Mouse (Mus musculus): ENCODE measurements around the gene Tmem177.

Gene Tmem177

DNA sequence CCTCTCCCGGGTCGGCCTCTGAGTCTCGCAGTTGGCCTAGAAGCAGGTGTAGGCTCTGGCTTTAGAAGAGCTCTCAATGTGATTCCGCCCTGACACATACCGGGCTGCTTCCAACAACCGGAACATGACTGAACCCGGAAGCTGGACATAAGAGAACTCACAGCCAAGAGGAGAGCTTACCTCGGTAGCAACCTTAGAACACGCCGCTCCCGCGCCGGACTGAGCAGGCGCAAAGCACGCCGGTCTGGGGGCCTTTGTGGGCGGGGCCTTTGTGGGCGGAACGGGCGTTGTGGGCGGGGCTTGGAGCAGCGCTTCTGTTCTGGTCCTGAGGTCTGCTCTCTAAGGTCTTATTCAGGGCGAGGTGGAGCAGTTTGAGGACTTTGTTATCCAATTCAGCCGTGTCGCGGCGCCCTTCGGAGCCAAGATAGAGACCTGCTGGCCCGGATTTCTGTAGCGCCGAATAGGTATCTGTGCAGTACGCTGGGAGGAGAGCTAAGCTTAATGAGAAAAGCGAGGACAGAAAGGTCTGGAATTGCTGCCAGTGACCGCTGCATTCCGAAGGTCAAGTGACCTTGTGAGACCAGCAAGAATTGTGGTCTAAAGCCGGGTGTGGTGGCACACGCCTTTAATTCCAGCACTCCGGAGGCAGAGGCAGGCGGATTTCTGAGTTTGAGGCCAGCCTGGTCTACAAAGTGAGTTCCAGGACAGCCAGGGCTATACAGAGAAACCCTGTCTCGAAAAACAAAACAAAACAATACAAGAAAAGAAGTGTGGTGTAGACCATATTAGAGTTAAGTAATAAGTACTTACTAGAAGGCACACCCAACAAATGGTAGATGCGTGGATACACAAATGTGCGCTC lies at the start of gene Tmem177:
TSS of gene Tmem177 (minus strand) at position 256 of the 862 bp plus-strand sequence.
- DNase-seq (ENCODE audit: low read depth, low spot score) = peak; percentile 93

DNA sequence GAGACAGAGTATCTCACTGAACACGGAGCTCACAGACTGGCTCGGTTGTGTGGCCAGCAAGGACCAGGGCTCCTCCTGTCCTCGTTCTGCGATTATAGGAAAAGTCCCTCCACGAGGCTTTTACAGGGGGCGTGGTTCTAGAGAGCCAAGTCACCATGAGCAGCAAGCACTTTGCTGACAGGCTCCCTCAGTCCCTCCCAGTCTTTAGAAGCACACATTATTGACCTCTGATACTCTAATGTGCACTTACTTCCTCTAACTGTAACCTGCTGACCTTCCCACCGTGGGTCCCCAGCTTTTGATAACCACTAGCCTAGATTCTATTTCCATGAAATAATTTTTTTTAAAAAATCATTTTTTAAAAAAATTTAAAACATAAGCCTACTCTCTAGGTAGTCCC lies 46.9 kb upstream of the Tmem177 start:
- no peak for DNase-seq (ENCODE audit: low read depth, low spot score)

DNA sequence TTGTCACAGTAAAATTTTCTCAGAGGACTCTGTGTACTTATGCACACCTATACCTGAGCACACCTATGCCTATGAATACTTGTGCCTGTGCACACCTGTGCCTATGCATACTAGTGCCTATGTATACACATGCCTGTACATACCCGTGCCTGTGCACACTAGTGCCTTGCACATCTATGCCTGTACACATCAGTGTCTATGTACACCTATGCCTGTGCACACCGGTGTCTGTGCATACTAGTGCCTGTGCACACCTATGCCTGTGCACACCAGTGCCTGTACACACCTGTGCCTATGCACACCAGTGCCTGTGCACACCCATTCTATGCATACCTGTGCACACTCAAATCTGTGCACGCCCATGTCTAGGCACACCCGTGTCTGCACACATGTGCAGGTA lies 46.5 kb upstream of the Tmem177 start:
- DNase-seq (ENCODE audit: low read depth, low spot score) = no peak

DNA sequence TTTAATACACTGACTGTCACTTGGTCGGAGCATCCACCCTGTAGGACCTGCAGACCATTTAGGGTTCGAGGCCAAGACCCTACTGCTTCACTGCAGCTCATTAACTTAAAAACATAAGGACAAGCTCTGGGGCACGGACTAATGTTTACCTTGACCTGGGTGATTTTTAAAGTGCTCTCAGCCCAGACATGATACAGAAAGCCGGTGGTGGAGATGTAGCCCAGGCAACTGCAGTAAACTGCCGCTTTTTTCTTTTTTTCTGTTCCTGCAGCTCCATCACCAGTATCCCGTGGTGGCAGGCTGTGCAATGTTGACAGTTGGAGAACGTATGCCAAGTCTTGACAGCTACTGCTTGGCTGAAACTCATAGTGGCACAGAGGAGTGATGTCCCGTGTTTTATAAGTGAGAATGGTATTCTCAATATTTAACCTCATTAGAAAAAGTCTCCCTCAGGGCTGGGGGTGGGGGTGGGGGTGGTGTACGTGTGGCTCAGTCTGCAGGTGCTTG lies 44.8 kb upstream of the Tmem177 start:
- DNase-seq (ENCODE audit: low read depth, low spot score) = no peak

DNA sequence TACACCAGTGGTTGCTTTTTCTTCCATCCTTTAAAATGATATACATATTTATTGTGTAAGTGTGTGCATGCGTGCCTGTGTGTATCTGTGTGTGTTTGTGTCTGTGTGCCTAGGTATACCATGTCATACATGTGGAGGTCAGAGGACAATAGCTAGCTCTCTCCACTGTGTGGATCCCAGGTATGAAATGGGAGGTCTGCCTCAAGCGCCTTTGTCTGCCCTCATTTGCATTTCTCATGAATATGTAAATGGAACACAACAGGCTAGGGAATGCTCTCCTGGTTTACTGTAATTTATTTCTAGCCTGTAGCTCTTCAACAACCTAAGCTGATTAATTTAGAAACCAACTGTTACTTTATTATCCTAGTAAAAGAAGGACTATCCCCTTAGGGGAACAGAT lies 41.7 kb upstream of the Tmem177 start:
- no peak for DNase-seq (ENCODE audit: low read depth, low spot score)

DNA sequence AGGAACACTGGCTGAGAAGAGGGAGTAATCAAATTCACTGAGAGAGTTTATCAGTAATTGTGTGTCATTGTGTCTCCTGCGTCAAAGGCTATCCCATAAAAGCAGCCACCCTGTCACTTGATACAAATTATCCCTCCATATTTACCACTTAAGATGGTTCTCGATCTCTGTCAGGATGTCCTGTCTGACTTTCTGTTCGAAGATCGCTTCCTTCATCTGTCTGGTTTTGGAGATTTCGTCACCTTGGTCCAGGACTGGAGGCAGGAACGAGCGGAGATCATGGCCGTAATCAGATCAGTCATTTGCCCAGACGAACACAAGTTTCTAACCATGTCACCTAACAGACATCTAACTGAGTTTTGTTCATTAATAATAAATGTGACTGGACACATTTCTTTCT lies 40.4 kb upstream of the Tmem177 start:
- no peak for DNase-seq (ENCODE audit: low read depth, low spot score)

DNA sequence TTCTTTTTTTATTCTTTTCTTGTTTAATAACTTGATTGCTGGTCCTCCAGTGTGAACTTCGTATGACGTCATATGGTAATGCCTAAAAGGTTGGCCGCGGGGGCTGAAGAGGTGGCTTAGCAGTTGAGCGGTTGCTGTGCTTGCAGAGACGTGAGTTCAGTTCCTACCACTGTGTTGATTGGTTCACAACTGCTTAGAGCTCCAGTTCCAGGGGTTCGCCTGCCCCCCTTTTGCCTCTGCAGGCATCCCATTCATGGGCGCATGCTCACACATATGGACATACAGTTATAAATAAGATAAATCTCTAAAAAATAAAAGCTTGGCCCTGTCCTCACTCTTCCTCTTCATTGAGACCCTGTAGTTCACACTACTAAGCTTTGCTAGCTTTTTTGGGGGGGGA lies 37.1 kb upstream of the Tmem177 start:
- no peak for DNase-seq (ENCODE audit: low read depth, low spot score)

DNA sequence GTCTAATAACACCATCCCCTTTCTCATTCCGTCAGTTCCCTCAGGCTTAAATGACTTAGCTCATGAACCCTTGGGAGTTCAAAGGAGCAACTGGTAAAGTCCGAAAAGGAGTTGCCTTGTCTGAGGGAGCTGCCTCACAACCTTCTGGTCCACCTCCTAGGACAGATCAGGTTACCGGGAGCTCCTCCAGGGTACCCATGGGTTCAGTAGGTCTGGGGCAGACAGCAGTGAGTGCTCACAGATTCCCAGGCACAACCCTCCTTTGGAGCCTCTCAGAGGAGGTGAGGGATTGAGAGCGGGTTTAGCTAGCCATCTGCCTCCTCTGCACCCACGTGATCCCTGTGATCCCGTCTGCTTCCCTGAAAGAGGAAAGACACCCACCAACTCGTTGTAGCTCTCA lies 23.9 kb upstream of the Tmem177 start:
- no peak for DNase-seq (ENCODE audit: low read depth, low spot score)

DNA sequence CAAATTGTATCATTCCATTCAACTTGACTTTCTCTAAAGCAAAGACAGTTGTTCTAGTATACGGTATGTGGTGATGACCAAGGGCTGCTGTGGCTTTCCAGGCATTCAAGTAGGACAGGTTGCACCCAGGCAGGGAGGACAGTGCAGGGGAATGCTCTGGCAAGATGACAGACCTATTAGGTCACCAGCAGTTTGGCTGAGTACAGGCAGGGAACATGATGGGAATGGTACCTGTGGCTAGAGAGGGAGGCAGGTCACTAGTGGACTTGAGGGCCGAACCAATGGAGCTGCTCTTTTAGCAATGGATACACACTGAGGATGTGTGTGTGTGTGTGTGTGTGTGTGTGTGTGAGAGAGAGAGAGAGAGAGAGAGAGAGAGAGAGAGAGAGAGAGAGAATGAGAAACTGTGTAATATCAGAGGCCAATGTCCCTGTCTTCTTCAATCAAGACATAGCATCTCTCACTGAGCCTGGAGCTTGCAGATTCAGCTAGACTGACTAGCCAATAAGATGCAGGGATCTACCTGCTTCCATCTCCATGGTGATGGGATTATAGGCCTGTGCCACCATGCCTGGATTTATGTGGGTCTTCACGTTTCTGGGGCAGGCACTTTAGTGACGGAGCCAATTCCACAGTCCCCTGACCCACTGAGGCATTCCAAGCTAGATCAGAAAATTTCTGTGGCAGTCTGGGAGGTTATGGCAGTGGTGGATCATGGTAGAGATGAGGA lies 18.6 kb upstream of the Tmem177 start:
- DNase-seq (ENCODE audit: low read depth, low spot score) = no peak

DNA sequence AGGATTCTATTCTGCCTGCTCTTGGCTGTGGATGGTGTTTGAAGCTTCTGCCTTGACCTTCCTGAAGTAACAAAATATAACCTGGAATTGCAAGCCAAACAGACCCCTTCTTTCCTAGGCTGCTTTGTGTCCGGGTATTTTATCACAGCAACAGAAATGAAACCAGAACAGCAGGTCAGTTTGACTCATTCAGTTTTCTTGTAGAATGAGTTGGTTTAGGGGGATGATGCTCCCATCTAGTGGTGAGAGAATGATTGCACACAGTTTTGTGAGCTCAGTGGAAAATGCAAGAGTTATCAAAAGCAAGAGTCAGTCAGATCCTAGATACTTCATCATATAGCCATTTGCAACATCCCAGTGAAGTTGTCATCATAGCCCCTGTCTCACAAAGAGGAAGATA lies 16.7 kb upstream of the Tmem177 start:
- DNase-seq (ENCODE audit: low read depth, low spot score) = no peak

DNA sequence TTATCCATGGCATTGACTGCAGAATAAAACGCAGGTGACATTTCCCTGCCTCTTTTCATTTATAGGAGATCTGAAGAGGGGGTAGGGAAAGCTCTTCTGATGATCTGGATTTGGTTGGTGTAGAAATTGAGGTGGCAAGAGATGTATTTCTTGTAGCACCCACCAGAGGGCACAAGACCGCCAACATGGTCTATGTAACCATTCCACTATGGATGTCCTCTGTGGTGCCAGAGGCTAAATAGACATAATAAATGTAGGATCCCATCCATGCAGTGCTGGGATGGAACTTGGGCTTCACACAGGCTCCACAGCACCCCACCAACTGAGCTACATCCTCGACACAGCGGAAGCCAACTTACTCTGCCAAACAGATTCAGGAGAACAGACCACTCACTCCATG lies 6.3 kb upstream of the Tmem177 start:
- peak; percentile 22 for DNase-seq (ENCODE audit: low read depth, low spot score)

DNA sequence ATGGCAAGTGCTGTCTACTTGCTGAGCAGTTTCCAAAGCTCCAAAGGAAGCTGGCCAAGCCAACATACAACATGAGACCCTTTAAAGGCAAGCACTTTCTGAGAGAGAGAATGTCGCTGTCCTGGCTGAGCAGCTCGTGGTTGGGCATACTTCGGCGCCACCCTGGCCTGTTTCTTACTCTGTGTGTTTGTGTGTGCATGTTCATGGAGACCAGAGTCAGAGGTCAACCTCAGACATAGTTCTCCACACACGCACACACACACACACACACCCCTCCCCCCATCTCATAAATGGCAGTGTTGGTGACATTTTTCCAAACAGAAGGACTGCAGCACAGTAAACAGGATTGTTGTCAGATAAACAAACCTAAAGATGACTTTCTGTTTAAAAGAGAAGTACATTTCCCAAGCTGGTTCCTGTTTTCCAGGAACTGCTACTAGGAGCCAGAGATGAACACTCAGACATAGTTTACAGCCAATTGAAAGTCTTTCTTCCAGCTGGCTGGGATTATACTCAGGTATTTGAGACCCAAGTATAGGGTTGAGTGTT lies 3.9 kb upstream of the Tmem177 start:
- DNase-seq (ENCODE audit: low read depth, low spot score) = no peak

DNA sequence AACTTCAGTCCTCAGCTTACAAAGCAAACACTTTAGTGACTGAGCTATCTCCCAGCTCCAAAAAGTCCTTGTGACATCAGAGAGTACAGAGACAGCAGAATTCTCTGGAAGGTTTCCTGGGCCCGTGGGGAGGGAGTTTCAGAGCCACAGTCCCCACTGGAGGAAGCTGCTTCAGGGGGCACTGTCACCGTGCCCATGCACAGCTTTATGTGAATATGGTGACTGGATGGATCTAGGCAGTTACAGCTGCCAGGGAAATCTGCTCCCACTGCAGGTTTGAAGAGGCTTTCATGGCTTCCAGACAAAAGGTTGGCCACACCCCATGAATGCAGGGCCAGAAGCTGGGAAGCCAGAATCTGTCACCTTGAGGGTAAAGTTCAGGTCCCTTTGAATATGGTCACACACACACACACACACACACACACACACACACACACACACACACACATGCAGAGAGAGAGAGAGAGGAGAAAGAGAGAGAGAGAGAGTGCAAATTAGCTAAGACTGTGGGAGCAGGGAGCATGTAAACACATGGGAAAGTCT lies 5.7 kb downstream of the Tmem177 start:
- no peak for DNase-seq (ENCODE audit: low read depth, low spot score)

DNA sequence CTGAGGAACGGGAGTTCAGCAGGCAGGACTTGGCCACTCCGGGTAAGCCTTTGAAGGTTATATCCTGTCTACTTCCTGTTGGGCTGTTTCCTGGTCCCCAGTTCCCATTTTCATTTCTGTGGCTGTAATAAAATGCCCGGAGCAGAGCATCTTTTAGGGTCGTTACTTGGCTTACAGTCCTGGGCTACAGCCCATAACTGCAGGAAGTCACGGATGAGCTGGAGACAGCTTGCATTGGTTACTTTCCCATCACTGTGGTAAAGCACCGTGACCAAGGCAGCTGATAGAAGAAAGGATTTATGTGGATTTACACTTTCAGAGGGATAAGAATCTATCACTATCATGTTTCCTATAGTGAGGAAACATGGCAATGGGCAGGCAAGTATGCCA lies 9.8 kb downstream of the Tmem177 start:
- DNase-seq (ENCODE audit: low read depth, low spot score) = no peak

DNA sequence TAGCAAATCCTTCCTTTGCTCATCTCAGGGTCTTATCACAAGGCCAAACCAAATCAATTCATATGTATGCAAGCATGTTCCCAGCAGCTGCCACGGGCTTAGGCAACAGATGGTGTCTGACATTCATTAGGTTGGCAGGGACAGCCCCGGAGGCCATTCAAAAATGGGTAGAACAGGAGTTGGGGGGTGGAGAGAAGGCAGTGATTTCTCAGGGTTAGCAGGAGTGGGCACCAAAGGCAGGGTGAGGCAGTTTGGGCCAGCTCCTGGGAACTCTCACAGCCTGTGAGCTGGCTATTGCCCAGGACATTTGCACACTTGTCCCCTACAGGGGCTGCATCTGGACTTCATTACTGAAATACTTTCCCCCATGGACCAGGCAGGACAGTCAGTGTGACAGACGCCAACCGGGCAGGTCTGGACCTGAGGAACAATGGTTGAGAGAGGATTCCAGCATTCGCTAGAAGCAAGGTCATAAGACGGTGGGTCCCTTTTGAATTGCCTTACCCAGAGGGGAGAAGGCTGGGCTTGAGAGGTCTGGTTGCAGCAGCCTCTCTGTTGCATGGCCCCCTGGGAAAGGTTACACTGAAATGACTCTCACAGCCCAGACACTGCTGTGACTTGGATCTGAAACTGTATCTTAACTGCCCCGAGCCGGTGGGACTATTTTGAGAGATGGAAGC lies 10.3 kb downstream of the Tmem177 start:
- DNase-seq (ENCODE audit: low read depth, low spot score) = no peak

DNA sequence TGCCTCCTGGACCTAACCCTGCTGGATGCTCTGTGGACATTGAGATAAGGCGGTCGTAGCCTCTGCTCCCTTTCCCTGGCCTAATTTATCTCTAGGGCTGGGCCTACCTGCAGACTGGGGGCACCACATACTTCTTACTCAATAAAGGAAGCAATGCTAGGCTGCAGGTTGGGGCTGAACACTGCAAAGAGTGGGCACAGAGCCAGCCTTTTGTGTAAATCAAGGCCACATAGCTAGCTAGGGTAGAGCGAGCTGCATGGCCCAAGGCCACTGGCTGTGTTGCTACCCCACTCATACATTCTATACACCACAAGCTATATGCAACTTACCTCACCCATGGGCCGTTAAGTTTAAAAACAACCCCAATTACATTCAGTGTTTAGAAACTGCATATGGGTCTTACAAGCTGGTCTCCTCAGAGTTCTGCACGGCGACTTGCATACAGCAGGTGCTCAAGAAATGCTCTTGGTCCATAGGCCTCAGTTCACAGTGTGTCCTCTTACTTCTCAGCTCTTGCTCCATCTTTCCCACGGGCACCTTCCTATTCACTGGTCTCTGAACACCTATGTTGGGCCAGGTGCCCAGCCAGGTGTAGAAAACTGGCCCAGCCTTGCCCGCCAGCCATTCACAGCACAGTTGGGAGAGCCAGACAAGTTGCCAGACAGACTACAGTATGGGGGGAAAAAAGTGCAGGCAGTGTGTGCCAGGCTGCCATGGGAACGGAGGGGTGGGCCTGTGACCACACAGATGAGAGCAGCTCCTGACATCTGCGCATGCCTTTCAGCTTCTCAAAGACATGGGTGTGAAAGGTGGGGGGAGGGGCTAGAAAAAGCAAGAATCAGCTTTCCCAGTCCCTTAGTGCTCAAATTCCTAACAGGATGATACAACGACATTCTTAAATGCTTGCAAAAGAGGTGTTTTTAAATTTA lies 13.5 kb downstream of the Tmem177 start:
- no peak for DNase-seq (ENCODE audit: low read depth, low spot score)

DNA sequence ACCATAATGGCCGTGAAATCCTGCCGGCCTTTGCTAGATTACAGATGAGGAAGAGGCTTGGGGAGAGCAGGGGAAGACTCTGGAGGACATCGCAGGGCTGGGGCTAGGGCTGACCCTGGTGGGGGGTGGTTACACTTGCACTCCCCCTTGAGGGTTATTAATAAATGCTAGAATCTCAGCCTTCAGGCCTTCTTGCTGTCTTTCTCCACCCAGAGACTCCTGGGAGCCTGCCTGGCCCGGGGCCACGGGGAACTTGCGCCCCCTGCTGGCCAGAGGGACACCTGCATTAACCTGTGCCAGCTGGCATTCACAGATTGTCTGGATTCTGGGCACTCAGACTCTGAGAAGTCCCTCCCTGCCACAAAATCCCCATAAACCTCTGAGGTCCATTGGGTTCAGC lies 18.1 kb downstream of the Tmem177 start:
- peak; percentile 61 for DNase-seq (ENCODE audit: low read depth, low spot score)

DNA sequence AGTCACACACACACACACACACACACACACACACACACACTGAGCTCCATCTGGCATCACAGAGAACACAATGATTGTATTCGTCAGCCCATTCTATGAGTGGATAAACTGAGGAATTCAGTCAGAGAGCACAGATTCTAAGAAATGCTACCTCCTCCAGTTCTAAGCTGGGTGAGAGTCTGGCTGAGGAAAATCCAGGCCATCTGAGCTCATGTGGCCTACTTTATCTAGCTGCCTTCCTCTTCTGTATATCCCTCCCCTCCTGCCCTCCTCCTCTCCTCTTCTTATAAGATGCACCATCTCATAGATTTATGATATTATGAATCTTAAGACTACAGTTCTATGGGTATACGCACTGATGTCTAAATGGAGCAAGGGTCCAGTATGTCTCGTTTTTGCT lies 19.4 kb downstream of the Tmem177 start:
- DNase-seq (ENCODE audit: low read depth, low spot score) = no peak

DNA sequence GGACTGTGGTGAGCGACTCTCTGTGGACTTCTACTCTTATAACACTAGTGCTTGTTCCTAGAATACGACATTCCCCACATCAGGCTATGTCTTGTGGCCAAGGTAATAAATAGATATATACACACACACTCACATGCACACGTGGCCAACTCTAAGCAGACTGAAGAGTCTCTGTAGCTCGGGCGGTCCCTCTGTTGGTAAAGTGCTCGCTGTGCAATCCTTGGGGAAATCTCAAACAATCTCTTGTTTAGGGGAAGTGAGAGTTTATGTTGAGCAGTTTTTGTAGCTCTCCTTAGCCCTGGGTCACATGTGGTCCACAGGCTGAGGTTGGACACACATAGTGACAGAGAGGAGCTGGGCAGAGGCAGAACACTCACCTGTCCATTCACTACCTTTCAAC lies 20.1 kb downstream of the Tmem177 start:
- no peak for DNase-seq (ENCODE audit: low read depth, low spot score)

DNA sequence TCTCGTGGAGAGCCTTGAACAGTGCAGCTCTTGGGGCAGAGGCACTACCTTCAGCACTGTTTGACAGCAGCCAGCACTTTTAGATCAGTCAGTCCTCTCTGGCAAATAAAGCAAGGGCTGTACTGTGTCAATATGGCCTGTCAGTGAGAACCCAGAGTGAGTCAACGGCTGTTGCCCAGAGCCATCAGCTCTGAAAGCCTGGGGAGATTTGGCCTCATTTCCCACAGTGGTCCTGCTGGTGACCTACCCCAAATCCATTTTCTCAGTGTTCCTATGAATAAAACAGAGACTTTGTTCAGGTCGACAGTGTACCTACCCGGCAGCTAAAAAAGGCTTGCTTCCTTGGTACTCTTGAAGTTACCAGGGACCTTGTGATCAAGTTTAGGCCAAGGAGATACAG lies 21.1 kb downstream of the Tmem177 start:
- DNase-seq (ENCODE audit: low read depth, low spot score) = no peak

DNA sequence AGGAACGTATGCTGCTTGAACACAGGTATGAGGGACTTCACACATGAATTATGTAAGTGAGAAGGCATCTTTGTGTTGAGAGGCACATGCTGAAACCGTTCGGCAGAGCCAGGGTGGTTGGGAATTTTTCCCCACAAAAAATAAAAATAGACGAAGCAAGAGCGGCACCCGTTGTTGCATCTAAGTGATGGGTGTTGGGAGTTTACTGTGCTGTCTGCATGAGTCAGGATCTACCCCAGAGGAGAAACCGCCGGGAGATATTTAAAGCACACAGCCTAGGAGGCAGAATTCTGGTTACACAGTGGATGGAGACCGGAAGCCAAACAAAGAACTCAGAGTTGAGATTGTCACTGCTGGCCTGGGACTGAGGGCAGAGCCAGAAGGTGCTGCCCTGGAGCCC lies 21.9 kb downstream of the Tmem177 start:
- DNase-seq (ENCODE audit: low read depth, low spot score) = no peak
